Mouse (Mus musculus) cerebellum, adult 2 months (tissue): Measurements from ENCODE around the gene Gna13.

Experiments used
- CTCF ChIP-seq: fragments of 200-500 bp; IDR thresholded peaks from 2 replicates; pipeline ENCODE4 v1.5.1; 2011; ENCODE audit warnings: low read depth, mild to moderate bottlenecking, control low read depth, low read length, moderate library complexity, borderline replicate concordance; ENCODE audit not compliant: insufficient read depth
- POLR2A ChIP-seq: fragments of 200-500 bp; IDR thresholded peaks from 2 replicates; pipeline ENCODE4 v1.6.1; 2011; ENCODE audit warnings: low read length, control low read depth, borderline replicate concordance; ENCODE audit not compliant: insufficient read depth

GRCm38 (mm10) chr11:109349652-109350316, 12.8 kb upstream of the Gna13 start:
- TF ChIP-seq CTCF, result no peak
- no peak for TF ChIP-seq POLR2A
